Mouse (Mus musculus) MEL (cell line): ENCODE data around the gene Sema5a. TPM values are rescaled to one million over a fixed set of nuclear protein-coding genes. Genes with fewer than 3 reads are reported as not detected.

Experiments
- DNase-seq: peaks from one replicate; pipeline ENCODE4 v3.0.0; 2011; ENCODE audit warnings: low read depth, low spot score
- H3K27ac ChIP-seq: 2 replicates; pipeline ENCODE4 v1.5.1; 2012; ENCODE audit warnings: low read depth, mild to moderate bottlenecking, control low read depth, low read length, moderate library complexity; ENCODE audit not compliant: control insufficient read depth
- H3K27me3 ChIP-seq, 2 experiments: fragments of 150-350 bp in 1 of 2; sonication (generic) in 1 of 2; 2 replicates each; pipeline ENCODE4 v1.6.1; 2012; ENCODE audit warnings: low read length in 2 of 2, mild to moderate bottlenecking in 2 of 2, improper control_type of control experiment in 1 of 2, moderate library complexity in 1 of 2; ENCODE audit not compliant: insufficient read depth in 2 of 2, control insufficient read depth in 1 of 2
- H3K36me3 ChIP-seq, 2 experiments: 2 replicates each; pipeline ENCODE4 v1.6.1; 2012 to 2014; ENCODE audit warnings: low read length in 2 of 2, improper control_type of control experiment in 1 of 2, inconsistent platforms in 1 of 2, mild to moderate bottlenecking in 1 of 2; ENCODE audit not compliant: insufficient read depth in 2 of 2, control insufficient read depth in 1 of 2
- H3K4me1 ChIP-seq, 2 experiments: fragments of 150-350 bp in 1 of 2; sonication (generic) in 1 of 2; 2 replicates each; pipeline ENCODE4 v1.6.1; 2012; ENCODE audit warnings: low read length in 2 of 2, improper control_type of control experiment in 1 of 2, mild to moderate bottlenecking in 1 of 2; ENCODE audit not compliant: insufficient read depth in 2 of 2, control insufficient read depth in 1 of 2
- H3K4me3 ChIP-seq, 2 experiments: fragments of 150-350 bp in 1 of 2; sonication (generic) in 1 of 2; 2 replicates each; pipeline ENCODE4 v1.5.1; 2012; ENCODE audit warnings: low read depth in 2 of 2, low read length in 2 of 2, mild to moderate bottlenecking in 2 of 2, moderate library complexity in 2 of 2, control low read depth in 1 of 2, improper control_type of control experiment in 1 of 2; ENCODE audit not compliant: control insufficient read depth in 1 of 2, insufficient read depth in 1 of 2
- H3K79me2 ChIP-seq: 2 replicates; pipeline ENCODE4 v1.6.1; 2012; ENCODE audit warnings: mild to moderate bottlenecking, low read length, moderate library complexity; ENCODE audit not compliant: control insufficient read depth, poor library complexity, insufficient read depth
- H3K9ac ChIP-seq: 2 replicates; pipeline ENCODE4 v1.6.1; 2012; ENCODE audit warnings: low read depth, mild to moderate bottlenecking, control low read depth, low read length, moderate library complexity; ENCODE audit not compliant: control insufficient read depth, poor library complexity, severe bottlenecking
- H3K9me3 ChIP-seq: fragments of 150-350 bp; sonication (generic); replicated peaks from 2 replicates; pipeline ENCODE4 v1.6.1; 2012; ENCODE audit warnings: mild to moderate bottlenecking, low read length, improper control_type of control experiment, moderate library complexity; ENCODE audit not compliant: insufficient read depth
- BHLHE40 ChIP-seq: IDR thresholded peaks from 2 replicates; pipeline ENCODE4 v1.6.1; 2012; ENCODE audit warnings: low read depth, mild to moderate bottlenecking, inconsistent platforms, low read length, improper control_type of control experiment, borderline replicate concordance
- CHD1 ChIP-seq: IDR thresholded peaks from 2 replicates; pipeline ENCODE4 v1.6.1; 2012; ENCODE audit warnings: low read depth, mild to moderate bottlenecking, inconsistent platforms, low read length, improper control_type of control experiment
- E2F4 ChIP-seq: IDR thresholded peaks from 2 replicates; pipeline ENCODE4 v1.6.1; 2011; ENCODE audit warnings: low read depth, low read length, improper control_type of control experiment, borderline replicate concordance
- ELF1 ChIP-seq: IDR thresholded peaks from 2 replicates; pipeline ENCODE4 v1.6.1; 2014; ENCODE audit warnings: low read depth, mild to moderate bottlenecking, inconsistent platforms, low read length, improper control_type of control experiment, moderate library complexity
- EP300 ChIP-seq, 2 experiments: IDR thresholded peaks; 2 replicates each; pipeline ENCODE4 v1.6.1; 2011; ENCODE audit warnings: improper control_type of control experiment in 2 of 2, low read length in 2 of 2, low read depth in 1 of 2, mild to moderate bottlenecking in 1 of 2
- GABPA ChIP-seq: IDR thresholded peaks from 2 replicates; pipeline ENCODE4 v1.6.1; 2012; ENCODE audit warnings: low read depth, mild to moderate bottlenecking, inconsistent platforms, low read length, improper control_type of control experiment, moderate library complexity
- GATA1 ChIP-seq: IDR thresholded peaks from 2 replicates; pipeline ENCODE4 v1.6.1; 2011; ENCODE audit warnings: low read depth, low read length, improper control_type of control experiment
- HCFC1 ChIP-seq: IDR thresholded peaks from 2 replicates; pipeline ENCODE4 v1.6.1; 2012; ENCODE audit warnings: low read depth, mild to moderate bottlenecking, inconsistent platforms, low read length, improper control_type of control experiment, moderate library complexity
- JUND ChIP-seq: IDR thresholded peaks from 2 replicates; pipeline ENCODE4 v1.6.1; 2011; ENCODE audit warnings: low read depth, mild to moderate bottlenecking, improper control_type of control experiment, low read length
- MAFK ChIP-seq: IDR thresholded peaks from 2 replicates; pipeline ENCODE4 v1.6.1; 2011; ENCODE audit warnings: low read depth, mild to moderate bottlenecking, low read length, improper control_type of control experiment, borderline replicate concordance
- POLR2A ChIP-seq, 2 experiments: IDR thresholded peaks; 2 replicates each; pipeline ENCODE4 v1.6.1; 2011 to 2012; ENCODE audit warnings: low read length in 2 of 2, mild to moderate bottlenecking in 2 of 2, control low read depth in 1 of 2, improper control_type of control experiment in 1 of 2, low read depth in 1 of 2, moderate library complexity in 1 of 2; ENCODE audit not compliant: control insufficient read depth in 1 of 2, insufficient read depth in 1 of 2, poor library complexity in 1 of 2
- POLR2AphosphoS2 ChIP-seq: IDR thresholded peaks from 2 replicates; pipeline ENCODE4 v1.6.1; 2011; ENCODE audit warnings: low read length, improper control_type of control experiment
- RAD21 ChIP-seq: IDR thresholded peaks from 2 replicates; pipeline ENCODE4 v1.6.1; 2011; ENCODE audit warnings: mild to moderate bottlenecking, low read depth, low read length, improper control_type of control experiment
- RCOR1 ChIP-seq: IDR thresholded peaks from 2 replicates; pipeline ENCODE4 v1.6.1; 2012; ENCODE audit warnings: low read depth, mild to moderate bottlenecking, inconsistent platforms, low read length, improper control_type of control experiment
- SMC3 ChIP-seq: IDR thresholded peaks from 2 replicates; pipeline ENCODE4 v1.6.1; 2011; ENCODE audit warnings: low read depth, low read length, improper control_type of control experiment
- TAL1 ChIP-seq: IDR thresholded peaks from 2 replicates; pipeline ENCODE4 v1.6.1; 2012; ENCODE audit warnings: mild to moderate bottlenecking, inconsistent platforms, low read length, moderate library complexity, mixed read lengths
- TBP ChIP-seq: IDR thresholded peaks from 2 replicates; pipeline ENCODE4 v1.8.0; 2011; ENCODE audit warnings: low read depth, low read length, improper control_type of control experiment
- TCF12 ChIP-seq: IDR thresholded peaks from 2 replicates; pipeline ENCODE4 v1.6.1; 2014; ENCODE audit warnings: low read depth, mild to moderate bottlenecking, inconsistent platforms, low read length, improper control_type of control experiment, moderate library complexity
- USF1 ChIP-seq: IDR thresholded peaks from 2 replicates; pipeline ENCODE4 v1.6.1; 2014; ENCODE audit warnings: low read depth, mild to moderate bottlenecking, inconsistent platforms, low read length, improper control_type of control experiment, moderate library complexity
- ZC3H11A ChIP-seq: IDR thresholded peaks from 2 replicates; pipeline ENCODE4 v1.6.1; 2012; ENCODE audit warnings: low read depth, mild to moderate bottlenecking, inconsistent platforms, low read length, improper control_type of control experiment
- ZNF384 ChIP-seq: IDR thresholded peaks from 2 replicates; pipeline ENCODE4 v1.6.1; 2012; ENCODE audit warnings: low read depth, mild to moderate bottlenecking, inconsistent platforms, low read length, improper control_type of control experiment
- polyA plus RNA-seq, 2 experiments: library from polyadenylated mRNA; stranded (reverse) in 1 of 2; unstranded in 1 of 2; fragments of >175 nt in 1 of 2; fragments of >200 nt in 1 of 2; gene quantifications; 2 replicates each; pipeline versions ENCODE4 v1.2.1 to v1.2.4; 2012; ENCODE audit warnings: low replicate concordance in 2 of 2, low read depth in 1 of 2; ENCODE audit not compliant: insufficient read length in 2 of 2, insufficient read depth in 1 of 2, missing spikeins in 1 of 2
- total RNA-seq: library from RNA; depleted of rRNA; stranded (reverse); fragments of 300-350 nt; gene quantifications from 2 replicates; pipeline ENCODE4 v1.2.3, GENCODE M21; 2012

Sema5a gene
- total and polyA plus RNA-seq, 3 experiments = not detected

DNA sequence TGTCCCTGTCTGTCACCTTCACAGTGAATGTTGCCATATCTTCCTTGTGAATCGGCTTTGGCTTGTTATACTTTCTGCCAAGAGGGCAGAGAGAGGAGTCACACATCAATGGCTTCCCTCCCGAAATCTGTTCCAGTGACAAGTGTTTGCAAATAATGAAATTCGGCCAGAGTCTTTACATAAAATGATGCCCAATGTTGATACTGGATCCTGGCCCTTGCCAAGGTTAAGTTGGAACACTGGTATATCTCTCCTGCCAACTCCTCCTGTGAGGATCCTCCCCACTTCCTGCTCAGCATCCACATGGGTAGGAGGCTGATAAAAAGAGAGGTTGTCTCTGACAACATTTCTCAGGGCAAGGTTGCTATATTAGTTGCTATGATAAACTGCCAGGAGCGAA lies 252.3 kb downstream of the Sema5a start:
- H3K79me2 ChIP-seq = no peaks in the 10 kb centered on the region
- DNase-seq = no peak
- no peak overlapping the region for H3K4me3 ChIP-seq
- H3K27ac ChIP-seq = no peak overlapping the region
- no peak overlapping the region for H3K9ac ChIP-seq
- no peaks in the 10 kb centered on the region for H3K27me3 ChIP-seq
- no peaks in the 10 kb centered on the region for H3K4me1 ChIP-seq
- TF ChIP-seq MAFK (no peak), TCF12 (no peak), JUND (no peak), EP300 (IDR thresholded peaks at IDR 0.05; ENCODE audit: low read depth in 1 of 2, low read length in 2 of 2) (no peak), GABPA (no peak), SMC3 (no peak), ZC3H11A (no peak), TAL1 (no peak)
- no peaks in the 10 kb centered on the region for H3K9me3 ChIP-seq
- H3K36me3 ChIP-seq = no peaks in the 10 kb centered on the region

DNA sequence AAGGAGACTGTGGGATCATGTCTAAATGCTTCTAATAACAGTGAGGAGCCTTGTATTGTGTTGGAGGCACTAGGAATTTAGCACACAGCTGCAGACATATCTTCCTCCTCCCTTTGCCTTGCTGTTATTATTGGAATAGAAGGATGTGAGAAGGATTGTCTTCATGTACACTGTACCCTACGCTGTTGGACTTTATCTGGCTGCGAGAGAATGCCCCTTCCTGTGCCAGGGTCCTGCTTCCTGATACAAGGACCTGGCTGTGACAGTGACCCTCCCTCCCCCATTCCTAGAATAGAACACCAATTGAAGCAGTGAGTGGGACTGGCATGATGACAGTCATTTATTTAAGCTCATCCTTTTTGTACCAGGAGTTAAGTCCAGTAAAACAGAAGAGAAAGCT lies 261.3 kb downstream of the Sema5a start:
- Histone ChIP-seq H3K4me3 (no peak overlapping the region), H3K36me3 (no peaks in the 10 kb centered on the region), H3K4me1 (no peaks in the 10 kb centered on the region), H3K27me3 (no peaks in the 10 kb centered on the region), H3K9ac (no peak overlapping the region), H3K27ac (no peak overlapping the region), H3K9me3 (no peaks in the 10 kb centered on the region), H3K79me2 (no peaks in the 10 kb centered on the region)
- DNase-seq = no peak
- TF ChIP-seq CHD1 (no peak), GATA1 (no peak), ELF1 (no peak), TBP (no peak), JUND (no peak)

DNA sequence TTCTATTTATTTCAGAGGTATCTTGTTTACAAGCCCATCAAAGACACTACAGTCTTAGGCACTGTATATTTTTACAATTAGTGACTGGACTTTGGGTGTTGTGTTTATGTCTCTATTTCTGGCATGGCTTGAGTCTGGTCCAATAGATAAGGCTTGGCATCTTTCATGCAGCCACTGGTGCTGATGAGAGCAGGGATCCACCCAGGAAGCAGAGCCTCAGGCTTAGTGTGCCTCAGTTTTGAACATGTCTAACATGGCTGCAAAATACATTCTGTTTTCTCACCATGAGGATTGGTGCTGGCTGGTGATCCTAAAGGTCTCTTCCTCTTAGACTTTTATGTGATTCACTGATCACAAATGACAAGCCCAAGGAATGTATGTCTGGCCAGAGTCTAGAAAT lies 263.7 kb downstream of the Sema5a start:
- no peaks in the 10 kb centered on the region for H3K4me1 ChIP-seq
- no peaks in the 10 kb centered on the region for H3K36me3 ChIP-seq
- no peak overlapping the region for H3K9ac ChIP-seq
- no peaks in the 10 kb centered on the region for H3K27me3 ChIP-seq
- no peaks in the 10 kb centered on the region for H3K79me2 ChIP-seq
- no peak for DNase-seq
- H3K4me3 ChIP-seq = no peak overlapping the region
- no peak overlapping the region for H3K27ac ChIP-seq
- TF ChIP-seq RAD21 (no peak), E2F4 (no peak), HCFC1 (no peak), POLR2A (IDR thresholded peaks at IDR 0.05; ENCODE audit: control insufficient read depth in 1 of 2, insufficient read depth in 1 of 2, low read depth in 1 of 2, low read length in 2 of 2, poor library complexity in 1 of 2) (no peak), JUND (no peak), ZNF384 (no peak), RCOR1 (no peak), POLR2AphosphoS2 (no peak), USF1 (no peak), BHLHE40 (no peak), TBP (no peak)
- H3K9me3 ChIP-seq = no peaks in the 10 kb centered on the region
